Mouse (Mus musculus): ENCODE results near the gene Rps3a1.

Gene Rps3a1

DNA sequence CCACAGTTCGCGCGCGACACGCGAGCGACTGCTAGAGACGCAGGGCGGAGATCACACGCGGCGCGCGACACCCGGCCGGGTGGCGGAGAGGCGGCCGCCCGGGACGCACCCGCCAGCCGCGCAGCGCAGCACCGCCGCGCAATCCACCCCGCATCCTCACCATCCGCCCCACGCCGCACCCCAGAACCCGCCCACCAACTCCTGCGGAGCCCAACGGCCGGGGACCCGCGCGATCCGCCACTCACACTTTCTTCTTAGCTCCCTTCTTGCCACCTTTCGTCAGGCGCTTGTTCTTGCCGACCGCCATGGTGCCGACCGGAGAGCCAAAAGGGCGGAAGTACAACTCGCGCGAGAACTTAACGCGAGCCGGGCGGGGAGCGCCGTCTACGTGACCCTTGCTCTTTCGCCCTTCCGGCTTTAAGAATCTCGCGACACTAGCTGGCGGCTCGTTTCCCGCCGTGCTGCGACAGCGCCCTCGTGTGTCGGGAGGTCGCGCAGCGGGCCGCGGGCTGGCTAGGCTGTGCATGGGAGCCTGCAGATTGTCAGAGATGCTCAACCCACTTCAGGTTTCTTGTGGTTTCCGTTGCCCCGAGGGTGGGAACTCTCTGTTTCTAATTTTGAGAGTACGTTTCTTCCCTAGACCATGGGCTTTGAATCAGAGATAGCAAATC lies at the start of gene Rps3a1:
Rps3a1 (minus strand) TSS at position 440 of the 671 bp plus-strand sequence.
- DNase-seq (ENCODE audit: low spot score), result peak; percentile 99

DNA sequence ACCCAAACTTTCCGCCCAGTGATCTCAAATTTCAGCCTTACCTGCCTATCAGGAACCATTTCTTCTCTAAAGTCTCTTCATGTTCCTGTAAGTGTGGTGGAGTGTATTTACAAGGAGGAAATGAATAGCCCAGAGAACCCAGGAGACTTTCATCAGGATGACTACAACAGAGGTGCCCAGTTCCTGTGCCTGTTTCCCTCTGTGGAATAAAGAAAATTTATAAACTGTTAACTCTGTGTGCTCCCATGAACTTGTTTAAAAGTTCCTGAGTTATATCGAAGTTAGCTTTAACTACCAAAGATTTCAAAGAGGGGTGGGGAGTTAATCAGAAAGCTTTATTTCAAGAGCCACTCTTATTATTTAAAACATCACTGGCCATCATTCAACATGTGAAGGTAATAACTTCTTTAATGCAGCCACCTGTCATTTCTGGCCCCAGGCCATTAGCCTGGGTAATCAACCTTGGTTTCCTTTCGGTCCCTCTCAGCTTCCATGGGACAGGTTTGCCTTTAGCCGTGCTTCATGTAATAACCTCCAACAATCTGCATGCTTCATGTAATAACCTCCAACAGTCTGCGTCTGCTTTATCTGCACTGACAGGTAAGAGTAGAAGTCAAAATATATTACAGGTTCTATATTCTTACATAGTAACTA lies 45.4 kb upstream of the Rps3a1 start:
- no peak for DNase-seq (ENCODE audit: low spot score)

DNA sequence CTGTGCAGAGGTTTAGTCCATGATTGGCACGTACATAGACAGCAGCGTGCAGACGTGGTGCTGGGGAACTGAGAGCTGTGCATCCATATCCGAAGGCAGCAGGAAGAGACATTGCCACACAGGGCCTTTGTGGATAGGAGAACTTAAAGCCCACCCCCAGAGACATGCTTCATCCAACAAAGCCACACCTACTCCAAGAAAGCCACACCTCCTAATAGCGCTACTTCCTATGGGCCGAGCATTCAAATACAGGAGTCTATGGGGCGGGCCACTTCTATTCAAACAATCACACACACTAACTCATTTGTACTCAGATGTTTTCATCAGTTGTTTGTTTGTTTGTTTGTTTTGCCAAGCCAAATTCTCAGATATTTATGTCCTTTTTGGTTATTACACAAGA lies 42.0 kb upstream of the Rps3a1 start:
- DNase-seq (ENCODE audit: low spot score), result no peak

DNA sequence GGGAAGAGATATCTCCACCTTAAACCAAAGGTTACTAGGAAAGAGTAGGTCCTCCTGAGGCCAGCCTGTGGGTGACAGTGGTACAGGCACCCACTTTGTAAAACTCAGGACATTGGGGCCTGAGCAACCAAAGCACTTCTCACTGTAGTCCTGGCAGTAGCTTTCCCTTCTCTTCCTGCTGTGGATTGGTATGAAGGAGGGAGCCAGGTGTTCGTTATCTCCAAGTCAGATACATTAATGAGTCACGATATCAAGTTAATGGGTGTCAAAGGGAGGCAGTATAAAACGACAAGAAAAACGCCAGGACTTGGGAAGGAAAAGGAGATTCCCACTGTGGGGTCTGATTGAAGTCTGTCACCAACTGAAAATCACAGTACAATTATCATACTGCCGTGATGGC lies 38.6 kb upstream of the Rps3a1 start:
- no peak for DNase-seq (ENCODE audit: low spot score)

DNA sequence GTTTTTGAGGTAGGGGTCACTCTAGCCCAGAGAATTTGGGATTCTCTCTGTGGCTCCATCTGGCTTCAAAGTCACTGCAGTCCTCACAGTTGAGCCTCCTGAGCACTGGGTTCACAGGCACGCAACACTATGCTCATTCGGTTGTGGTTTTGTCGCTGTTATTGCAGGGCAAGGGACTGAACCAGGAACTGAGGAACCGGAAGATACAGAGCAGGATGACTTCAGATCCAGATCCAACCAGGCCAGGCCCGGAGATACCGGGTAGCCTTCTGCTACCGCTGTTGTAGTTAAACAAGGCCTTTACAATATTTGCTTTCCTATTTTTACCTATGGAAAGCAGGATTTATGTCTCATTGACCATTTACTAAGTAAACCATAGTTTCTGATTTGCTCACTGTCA lies 37.2 kb upstream of the Rps3a1 start:
- no peak for DNase-seq (ENCODE audit: low spot score)

DNA sequence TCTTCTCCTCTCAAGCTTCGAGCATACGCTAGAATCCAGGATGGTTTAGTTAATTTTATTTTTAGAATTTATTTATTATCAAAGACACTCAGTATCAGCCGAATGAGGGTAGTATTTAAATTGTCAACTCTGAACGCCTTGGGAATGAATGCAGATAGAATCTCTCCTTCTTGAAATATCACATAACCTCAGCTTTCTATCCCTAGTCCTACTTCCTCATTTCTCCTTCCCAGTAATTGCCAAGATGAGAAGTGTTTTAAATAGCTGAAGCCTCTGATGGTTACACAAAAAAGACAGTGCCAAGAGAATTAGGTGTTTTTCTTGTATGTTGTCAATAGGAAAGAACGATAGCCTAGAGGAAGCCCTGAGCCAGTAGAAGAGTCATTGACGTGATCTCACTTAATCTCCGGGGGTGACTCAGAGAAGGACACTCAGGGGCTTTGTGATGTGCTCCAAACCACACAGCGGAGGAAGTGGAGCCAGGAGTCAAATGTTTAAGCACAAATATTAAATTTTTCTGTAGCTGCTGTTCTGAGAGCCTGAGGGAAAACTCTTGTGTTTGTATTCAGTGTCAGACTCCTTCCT lies 26.4 kb upstream of the Rps3a1 start:
- DNase-seq (ENCODE audit: low spot score), result no peak

DNA sequence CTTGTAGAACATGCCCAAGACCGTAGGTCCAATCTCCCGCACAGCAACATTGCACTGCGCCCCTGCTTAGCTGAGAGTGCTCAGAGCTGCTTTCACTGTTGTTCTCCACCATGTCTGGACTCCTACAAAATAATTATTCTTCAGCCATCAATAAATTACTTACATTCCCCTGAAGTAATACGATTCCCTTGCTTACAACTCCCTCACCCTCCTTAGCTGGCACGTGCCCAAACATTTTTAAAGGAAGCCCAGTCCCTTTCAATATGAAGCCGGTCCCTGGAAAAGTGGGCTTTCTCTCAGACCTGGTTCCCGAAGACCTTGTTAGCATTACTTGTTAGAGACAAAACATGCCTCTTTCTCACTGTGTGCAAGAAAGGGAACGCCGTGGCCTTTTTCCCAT lies 7.0 kb upstream of the Rps3a1 start:
- no peak for DNase-seq (ENCODE audit: low spot score)

DNA sequence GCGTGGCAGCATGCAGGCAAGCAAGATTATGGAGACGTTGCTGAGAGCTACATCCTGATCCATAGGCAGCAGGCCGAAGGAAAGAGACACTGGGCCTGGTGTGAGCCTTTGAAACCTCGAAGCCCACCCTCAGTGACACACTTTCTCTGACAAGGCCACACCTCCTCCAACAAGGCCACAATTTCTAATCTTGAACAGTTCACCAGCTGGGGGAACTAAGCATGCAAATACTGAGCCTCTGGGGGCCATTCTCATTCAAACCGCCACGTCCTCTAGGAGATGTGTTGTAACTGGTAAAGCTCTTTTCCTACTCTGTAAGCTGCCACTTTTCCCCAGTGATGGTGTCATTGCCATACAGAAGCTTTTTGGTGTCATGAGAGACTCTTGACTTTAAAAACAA lies 6.6 kb upstream of the Rps3a1 start:
- DNase-seq (ENCODE audit: low spot score), result no peak

DNA sequence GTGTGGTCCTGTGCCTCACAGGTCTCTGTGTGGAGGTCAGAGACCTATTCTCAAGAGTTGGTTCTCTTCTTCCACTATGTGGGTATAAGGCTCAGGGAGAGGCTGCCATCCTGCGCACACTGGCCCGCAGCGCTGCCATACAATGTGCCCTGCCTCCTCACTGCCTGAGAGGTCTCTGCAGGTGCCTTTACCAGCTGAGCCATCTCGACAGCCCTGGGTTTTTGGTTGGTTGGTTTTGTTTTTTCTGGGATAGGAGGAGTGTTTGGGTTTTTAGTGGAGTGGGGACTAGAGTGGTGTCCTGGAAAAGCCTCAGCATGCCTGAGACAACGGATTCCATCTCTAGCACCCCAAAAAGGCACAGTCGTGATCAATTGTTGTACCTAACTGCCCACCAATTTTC lies 841 bp upstream of the Rps3a1 start:
- no peak for DNase-seq (ENCODE audit: low spot score)

DNA sequence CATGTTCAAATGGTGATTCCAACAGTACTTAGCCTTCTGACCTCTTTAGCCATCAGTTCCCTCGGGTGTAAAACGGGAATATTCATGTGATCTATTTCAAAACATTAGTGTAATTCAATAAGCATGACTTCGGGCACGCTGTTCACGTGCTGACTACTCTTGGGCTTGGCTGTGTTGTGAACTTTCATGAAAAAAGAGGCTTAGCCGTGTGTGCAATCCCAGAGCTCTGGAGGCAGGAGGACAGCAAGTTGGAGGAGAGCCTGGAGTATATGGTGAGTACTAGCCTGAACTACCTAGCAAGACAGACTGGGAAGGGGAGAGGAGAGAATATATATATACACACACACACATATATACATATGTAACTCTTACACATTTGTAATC lies 424 bp upstream of the Rps3a1 start:
- no peak for DNase-seq (ENCODE audit: low spot score)

DNA sequence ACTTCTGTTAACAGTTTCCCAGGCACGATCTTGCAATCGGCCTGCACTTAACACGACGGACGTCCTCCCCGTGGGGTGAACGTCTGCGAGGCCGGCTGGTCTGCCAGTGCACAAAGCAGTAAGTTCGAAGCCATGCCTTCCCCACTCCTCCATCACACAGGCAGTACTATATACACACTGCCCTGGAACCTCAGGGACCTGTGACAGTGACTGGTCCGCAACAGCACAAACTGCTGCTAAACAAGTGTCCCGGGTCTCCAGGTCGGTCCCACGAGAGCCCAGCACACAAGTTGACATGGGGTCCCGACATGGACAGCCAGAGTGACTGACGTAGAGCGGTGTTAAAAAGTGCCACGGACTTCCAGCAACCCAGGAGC lies 628 bp downstream of the Rps3a1 start:
- DNase-seq (ENCODE audit: low spot score), result peak; percentile 22

DNA sequence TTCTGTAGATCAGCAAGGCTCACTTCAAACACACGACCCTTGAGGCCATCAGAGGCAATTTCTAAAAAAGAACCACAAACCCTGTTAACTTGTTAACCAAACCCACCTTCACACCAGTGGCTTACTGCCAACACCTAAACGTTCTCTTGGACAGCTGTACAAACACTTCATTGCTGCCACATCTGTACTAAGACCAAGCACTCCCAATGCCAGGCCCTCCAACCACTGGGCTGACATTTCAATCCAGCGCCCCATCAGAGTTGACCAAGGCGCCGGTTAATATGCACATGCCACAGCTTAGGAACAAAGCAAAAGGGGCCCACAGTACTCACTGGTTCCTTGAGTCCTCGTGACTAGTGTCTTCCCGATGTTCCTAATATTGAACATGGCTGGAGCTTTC lies 1.1 kb downstream of the Rps3a1 start:
- no peak for DNase-seq (ENCODE audit: low spot score)

DNA sequence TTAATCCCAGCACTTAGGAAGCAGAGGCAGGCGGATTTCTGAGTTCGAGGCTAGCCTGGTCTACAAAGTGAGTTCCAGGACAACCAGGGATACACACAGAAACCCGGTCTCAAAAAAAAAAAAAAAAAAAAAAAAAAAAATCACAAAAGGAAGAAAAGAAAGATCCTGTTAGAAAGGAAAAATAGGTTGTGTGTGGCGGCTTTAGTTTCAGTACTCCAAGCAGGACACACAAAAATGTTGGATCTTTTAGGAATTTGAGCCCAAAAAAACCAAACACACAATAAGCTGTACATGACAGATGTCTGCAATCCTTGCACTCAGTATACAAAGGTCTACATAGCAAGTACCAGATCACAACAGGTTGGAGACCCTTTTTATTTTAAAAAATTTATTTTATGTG lies 2.8 kb downstream of the Rps3a1 start:
- DNase-seq (ENCODE audit: low spot score), result no peak

DNA sequence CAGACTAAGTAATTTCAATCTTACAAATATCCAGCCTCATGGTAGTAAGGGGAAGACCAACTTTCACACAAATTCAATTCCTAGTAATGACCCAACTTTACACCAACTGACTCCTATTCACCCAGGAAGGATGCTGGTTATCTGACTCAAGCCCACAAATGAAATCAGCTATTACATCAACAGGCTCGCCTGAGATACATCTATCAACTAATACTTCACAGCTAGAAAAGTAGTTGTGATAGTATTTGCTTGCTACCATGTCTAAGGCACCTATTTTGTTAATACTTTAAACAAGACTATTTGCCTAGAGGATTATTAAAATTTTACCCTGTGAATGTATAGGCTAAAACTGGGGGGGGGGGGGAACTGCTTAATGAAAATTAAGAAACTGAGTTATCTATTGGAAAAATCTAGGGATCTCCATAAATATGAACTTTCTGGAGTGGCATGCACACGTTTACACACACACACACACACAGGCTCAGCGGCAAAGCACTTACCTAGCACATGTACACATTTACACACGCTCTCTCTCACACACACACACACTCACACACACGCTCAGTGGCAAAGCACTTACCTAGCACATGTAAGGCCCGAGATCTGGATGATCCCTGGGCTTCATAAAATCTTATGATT lies 5.4 kb downstream of the Rps3a1 start:
- DNase-seq (ENCODE audit: low spot score), result no peak

DNA sequence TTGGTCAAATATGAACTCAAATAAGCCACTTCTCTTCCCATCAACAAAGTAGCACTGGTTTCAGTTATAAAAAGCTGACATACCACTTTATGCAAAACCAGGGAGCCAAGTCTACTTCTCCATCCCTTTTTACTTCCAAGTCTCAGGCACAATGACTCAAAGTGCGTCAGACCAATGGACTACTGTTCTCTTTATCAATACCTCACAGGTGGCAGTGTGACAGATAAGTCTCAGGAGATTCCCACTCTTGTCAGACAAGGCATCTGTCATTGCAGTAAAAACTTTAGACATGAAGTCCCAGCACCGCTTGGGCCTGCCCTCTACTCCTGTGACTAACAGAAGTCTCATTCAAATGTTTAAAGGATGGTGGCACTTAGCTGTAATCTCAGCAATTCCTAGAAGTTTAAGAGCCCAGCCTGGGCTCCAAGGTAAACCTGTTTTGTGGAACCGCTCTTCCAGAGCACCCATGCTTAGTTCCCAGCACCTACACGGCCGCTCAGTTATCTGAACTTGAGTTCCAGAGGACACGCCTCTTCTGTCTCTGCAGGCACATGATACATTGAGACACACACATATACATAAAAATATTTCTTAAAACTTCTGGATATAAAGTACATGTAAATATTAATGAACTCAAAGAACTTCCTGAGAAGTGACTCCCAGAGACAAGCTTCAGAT lies 6.5 kb downstream of the Rps3a1 start:
- no peak for DNase-seq (ENCODE audit: low spot score)

DNA sequence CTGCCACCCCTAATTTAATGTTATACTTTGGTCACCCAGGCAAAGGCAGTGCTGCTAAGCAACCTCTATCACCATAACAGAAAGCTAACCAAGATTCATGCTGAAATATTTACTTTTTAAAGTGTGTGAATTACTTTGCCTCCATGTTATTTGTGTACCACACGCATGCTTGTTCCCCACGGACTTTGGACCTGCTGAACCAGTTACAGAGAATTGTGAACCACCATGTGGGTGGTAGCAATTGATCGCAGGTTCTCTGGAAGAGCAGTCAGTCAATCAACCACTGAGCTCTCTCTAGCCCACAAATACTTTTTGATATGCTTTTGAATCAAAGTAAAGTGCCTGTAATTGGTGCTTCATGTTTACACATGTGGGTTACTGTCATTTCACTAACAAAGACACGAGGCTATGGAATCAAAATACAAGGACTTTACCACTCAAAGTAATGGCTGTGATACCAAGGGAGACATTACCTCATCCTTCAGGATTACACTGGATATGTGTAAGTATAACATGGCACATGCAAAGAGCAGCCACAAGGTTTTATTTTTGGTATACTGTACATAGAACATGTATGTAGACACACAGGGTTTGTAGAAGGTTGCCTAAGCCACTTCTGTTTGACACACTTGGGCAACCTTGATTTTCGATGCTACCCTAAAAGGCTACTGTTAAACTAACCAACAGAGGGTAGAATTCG lies 7.4 kb downstream of the Rps3a1 start:
- DNase-seq (ENCODE audit: low spot score), result no peak

DNA sequence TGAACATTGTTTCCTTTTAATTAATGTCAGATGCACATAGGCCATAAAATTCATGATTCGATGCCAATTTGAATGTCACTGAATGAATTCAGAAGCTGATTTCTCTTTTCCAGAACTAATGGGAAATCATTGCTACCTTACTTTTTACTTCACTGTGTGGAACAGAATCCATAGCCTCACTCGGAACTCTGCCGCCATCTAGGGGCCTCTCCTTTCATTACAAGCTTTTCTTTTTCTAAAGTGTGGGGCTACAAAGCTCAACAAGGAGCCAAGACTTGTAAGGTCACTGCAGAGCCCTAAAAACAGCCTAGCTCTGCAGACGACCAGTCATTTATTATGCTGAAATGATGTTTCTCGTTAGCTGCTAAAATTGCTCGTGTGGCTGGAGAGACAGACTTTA lies 12.7 kb downstream of the Rps3a1 start:
- DNase-seq (ENCODE audit: low spot score), result peak; percentile 39

DNA sequence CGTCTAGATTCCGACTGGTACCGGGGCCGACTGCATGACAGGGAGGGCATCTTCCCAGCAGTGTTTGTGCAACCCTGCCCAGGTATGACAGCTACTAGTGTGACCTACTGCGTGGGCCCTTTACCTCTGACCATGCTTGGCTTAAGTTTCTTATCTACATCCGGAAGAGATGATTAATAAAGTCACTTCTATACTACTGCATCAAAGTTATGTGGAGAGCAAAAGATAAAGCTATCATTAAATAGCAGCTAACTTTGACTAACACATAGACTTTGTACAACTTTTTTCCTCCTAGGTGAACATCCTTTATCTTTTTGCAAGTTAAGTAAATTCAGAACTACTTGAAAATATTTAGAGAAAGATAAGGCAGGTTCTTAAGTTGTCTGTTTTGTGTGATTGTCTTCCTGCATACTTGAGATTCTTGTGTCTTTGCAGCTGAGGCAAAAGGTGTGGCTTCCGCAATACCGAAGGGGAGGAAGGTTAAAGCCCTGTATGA lies 19.2 kb downstream of the Rps3a1 start:
- no peak for DNase-seq (ENCODE audit: low spot score)

DNA sequence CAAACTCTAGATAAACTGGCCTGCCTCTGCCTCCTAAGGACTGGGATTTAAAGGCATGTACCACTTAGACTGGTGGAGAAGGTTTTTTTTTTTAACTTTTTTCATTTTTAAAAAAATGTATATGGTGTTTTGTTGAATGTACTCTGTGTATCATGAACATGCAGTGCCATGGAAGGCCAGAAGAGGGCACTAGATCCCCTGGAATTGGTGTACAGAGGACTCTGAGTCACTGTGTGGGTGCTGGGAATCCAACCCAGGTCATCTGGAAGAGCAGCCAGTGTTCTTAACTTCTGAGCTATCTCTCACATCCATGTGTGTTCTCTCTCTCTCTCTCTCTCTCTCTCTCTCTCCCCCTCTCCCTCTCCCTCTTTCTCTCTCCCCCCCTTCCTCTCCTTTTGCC lies 20.3 kb downstream of the Rps3a1 start:
- no peak for DNase-seq (ENCODE audit: low spot score)

DNA sequence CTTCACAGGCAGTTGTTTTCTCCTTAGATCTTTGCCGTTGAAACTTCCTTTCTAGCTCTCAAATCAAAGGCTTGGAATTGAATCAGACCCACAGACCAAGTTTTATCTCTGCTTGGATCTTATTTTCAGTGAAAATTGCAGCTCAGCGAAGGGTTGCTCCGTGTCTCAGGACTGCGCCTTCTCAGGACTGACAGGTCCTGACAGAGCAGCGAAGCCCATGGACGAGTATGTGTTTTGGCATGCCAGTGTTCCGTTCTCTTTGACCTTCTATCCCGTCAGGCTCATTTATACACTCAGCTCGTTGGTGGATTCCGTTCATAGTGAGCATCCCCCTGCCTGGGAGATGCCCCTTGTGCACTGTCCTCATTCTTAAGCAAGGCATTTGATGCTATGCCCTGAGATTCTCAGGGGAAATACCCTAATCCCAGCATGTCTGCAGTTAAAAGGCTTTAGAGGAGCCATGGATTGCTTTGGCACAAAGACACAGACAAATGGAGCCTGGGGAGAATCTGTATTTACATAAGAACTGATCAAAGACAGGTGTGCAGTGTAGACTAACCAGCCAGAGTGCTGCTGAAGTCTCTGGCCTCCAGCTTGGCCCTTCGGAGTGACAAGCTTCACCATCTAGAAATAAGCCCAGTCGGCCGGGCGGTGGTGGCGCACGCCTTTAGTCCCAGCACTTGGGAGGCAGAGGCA lies 23.1 kb downstream of the Rps3a1 start:
- peak; percentile 20 for DNase-seq (ENCODE audit: low spot score)

DNA sequence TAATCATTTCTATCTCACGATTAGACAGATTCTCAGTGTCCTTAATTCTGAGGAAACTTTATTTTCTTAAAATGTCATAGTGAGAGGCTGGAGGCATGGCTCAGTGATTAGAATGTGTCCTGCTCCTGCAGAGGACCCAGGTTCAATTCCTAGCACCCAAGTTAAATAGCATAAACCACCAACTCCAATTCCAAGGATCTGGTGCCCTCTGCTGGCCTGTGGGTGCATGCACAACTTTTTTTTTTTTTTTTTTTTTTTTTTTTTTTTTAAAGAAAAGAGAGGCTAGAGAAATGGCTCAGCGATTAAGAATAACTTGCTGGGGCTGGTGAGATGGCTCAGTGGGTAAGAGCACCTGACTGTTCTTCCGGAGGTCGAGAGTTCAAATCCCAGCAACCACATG lies 25.6 kb downstream of the Rps3a1 start:
- DNase-seq (ENCODE audit: low spot score), result no peak

Measured in embryo, embryonic 10 days (tissue).